Mouse (Mus musculus) bone marrow macrophage, adult 2 months (primary cell): ENCODE measurements around the gene Actr6.

Experiments
- CTCF ChIP-seq: IDR thresholded peaks from 2 replicates; pipeline ENCODE4 v1.5.1; 2012; ENCODE audit warnings: low read depth, mild to moderate bottlenecking, low read length, moderate library complexity
- POLR2A ChIP-seq: IDR thresholded peaks from 2 replicates; pipeline ENCODE4 v1.6.1; 2012; ENCODE audit warnings: mild to moderate bottlenecking, low read depth, low read length, borderline replicate concordance

GRCm38 (mm10) chr10:89682961-89683360 lies 49.1 kb downstream of the Actr6 start:
- no peak for TF ChIP-seq CTCF
- no peak for TF ChIP-seq POLR2A
